Mouse (Mus musculus) heart, embryonic 10.5 days (tissue): ENCODE measurements at regions not wholly inside any gene's neighbourhood (a gene's known extent, or its start where the extent isn't known, plus 50 kb on each side); places are given as distances from the start of the nearest gene placed in this dataset.
A peak's percentile ranks its signal among the peaks of the same experiment; 100 is the strongest.

Experiments used
- DNase-seq: peaks from one replicate; pipeline ENCODE4 v3.0.0-alpha.2; 2017; ENCODE audit warnings: low spot score
- H3K27ac ChIP-seq: fragments of 300-500 bp; sonication (generic); 2 replicates; pipeline ENCODE4 v1.5.1; 2016; ENCODE audit warnings: mild to moderate bottlenecking
- H3K27me3 ChIP-seq: fragments of 300-500 bp; sonication (generic); 2 replicates; pipeline ENCODE4 v1.6.1; 2016; ENCODE audit warnings: mild to moderate bottlenecking; ENCODE audit not compliant: poor library complexity, insufficient read depth, severe bottlenecking
- H3K36me3 ChIP-seq: fragments of 300-500 bp; sonication (generic); 2 replicates; pipeline ENCODE4 v1.6.1; 2016; ENCODE audit warnings: mild to moderate bottlenecking, moderate library complexity
- H3K4me1 ChIP-seq: fragments of 300-500 bp; sonication (generic); 2 replicates; pipeline ENCODE4 v1.6.1; 2016; ENCODE audit warnings: mild to moderate bottlenecking
- H3K4me3 ChIP-seq: fragments of 300-500 bp; sonication (generic); 2 replicates; pipeline ENCODE4 v1.5.1; 2016; ENCODE audit warnings: mild to moderate bottlenecking, moderate library complexity
- H3K9me3 ChIP-seq: fragments of 300-500 bp; sonication (generic); 2 replicates; pipeline ENCODE4 v1.6.1; 2016; ENCODE audit warnings: mild to moderate bottlenecking, moderate library complexity
- WGBS: fragments of 180-500 bp; shearing (Covaris S2); methylation state at CpG from one replicate; pipeline ENCODE4 v1.1.7; 2016; 5-methylcytosine and 5-hydroxymethylcytosine counted together

DNA sequence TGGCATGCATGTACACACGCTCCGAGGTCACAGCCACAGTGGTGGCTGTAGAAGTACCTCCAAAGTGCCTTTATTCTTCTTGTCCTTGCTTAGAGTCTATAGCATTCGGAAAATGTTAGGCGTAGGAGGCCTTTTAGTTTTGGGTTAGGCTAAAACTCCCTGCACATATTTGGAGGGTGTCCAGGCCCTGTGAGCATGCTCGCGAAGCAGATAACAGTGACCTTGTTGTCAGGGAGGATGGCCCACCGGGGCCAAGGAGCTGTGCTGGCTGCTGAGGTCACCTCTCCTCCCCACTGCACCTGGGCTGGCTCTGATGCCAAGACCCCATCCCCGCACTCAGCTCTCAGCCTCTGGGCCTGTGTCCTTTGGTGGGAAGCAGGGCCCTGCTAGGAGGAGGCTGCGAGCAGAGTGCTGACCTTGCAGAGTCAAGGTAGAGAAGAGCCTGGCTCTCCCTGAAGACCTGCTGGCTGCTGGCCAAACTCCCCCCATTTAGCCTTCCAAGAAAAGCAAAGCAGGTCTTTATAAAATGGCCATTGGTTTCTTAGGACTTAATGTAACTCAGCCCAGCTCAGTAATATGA, 186.9 kb downstream of the Tdh start:
- Histone ChIP-seq H3K27me3 (no peaks in the 10 kb centered on the region), H3K4me3 (no peak overlapping the region), H3K9me3 (no peaks in the 10 kb centered on the region), H3K27ac (peak overlapping the region; percentile 75), H3K4me1 (peaks cover 38% of the 10 kb centered on the region), H3K36me3 (no peaks in the 10 kb centered on the region)
- DNase-seq, result no peak
- WGBS, result 60% methylated on average over 9 of the region's 9 CpGs
